ENCODE assay signal across 7 mouse cellular contexts in genomic region chr17:75128337-75128935, GRCm38 (mm10).
DNase-seq lines count a peak whose midpoint lies in the region; ATAC-seq lines count a peak whose summit lies in the region.

No protein-coding gene starts in this region.

- peak; percentile 27 to 76 for DNase-seq in spleen, postnatal 4 days (ENCODE audit: low spot score in 2 of 2)
- DNase-seq in spleen, adult 12 weeks (ENCODE audit: low spot score), result no peak
- peak; percentile 39 for DNase-seq in adrenal gland, postnatal 25 days
- DNase-seq in heart, adult 9 months (ENCODE audit: low spot score in 2 of 2), result peak; percentile 81 to 85
- DNase-seq in lung, adult 18-20 months, result peak; percentile 31 to 48
- no peak for DNase-seq in cerebellum, adult 18-20 months

- H3K9ac ChIP-seq in forebrain, embryonic 13.5 days, result no peak overlapping the region

- H3K27me3 ChIP-seq in forebrain, embryonic 13.5 days, result no peaks in the 10 kb centered on the region

- WGBS in forebrain, embryonic 13.5 days, result 60% methylated on average over 8 of the region's 8 CpGs

- no peaks in the 10 kb centered on the region for H3K36me3 ChIP-seq in forebrain, embryonic 13.5 days (ENCODE audit: poor library complexity, severe bottlenecking)

- H3K4me2 ChIP-seq in forebrain, embryonic 13.5 days, result no peak overlapping the region

- H3K27ac ChIP-seq in forebrain, embryonic 13.5 days, result no peak overlapping the region

- H3K4me1 ChIP-seq in forebrain, embryonic 13.5 days, result no peaks in the 10 kb centered on the region

- ATAC-seq in forebrain, embryonic 13.5 days, result no peak

- no peak overlapping the region for H3K4me3 ChIP-seq in forebrain, embryonic 13.5 days

- no peaks in the 10 kb centered on the region for H3K9me3 ChIP-seq in forebrain, embryonic 13.5 days (replicated peaks)

Comparison
In these comparisons a context has a peak if more than half of its experiments do, and no peak if none do; other contexts are left out.
1. DNase-seq: peak in spleen, postnatal 4 days (2 of 2), adrenal gland, postnatal 25 days (single experiment), heart, adult 9 months (2 of 2) and lung, adult 18-20 months (2 of 2); none in spleen, adult 12 weeks (single experiment) and cerebellum, adult 18-20 months (0 of 2).